ENCODE assay signal across 25 mouse cellular contexts in the genomic region with DNA sequence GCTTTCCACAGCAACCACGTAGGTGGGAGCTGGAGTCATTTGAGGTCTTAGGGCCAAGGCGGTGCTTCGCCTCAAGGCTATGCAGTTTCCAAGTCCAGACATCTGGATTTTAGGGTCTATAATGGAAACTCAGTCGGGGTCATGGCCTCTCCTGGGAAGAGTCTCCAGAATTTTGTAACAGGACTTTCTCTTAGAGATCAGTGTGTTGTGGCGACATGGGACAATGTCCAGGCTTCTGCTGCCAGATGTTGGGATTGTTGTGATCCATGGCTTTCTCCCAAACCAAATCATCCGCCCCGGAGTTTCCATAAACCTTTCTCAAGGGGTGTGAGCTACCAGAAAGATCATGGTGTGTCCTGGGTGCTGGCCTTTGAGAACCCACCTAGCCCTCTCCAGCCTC. TPM values are rescaled to one million over a fixed set of nuclear protein-coding genes. Genes with fewer than 3 reads are reported as not detected.
DNase-seq lines count a peak whose midpoint lies in the region; ATAC-seq lines count a peak whose summit lies in the region.
"Had no signal": no experiment of that assay in that cellular context is flagged by ENCODE, and none has a peak within 500 bp of the region (broad histone marks: within the 10 kb centered on the region; RNA-seq: fewer than 3 reads in every experiment).

No protein-coding gene starts in this region.

- intact Hi-C loops in gastrocnemius, postnatal 36 days (cut with DNase I): no loop called here

- no peak overlapping the region for H3K4me2 ChIP-seq in lung, embryonic 16.5 days (ENCODE audit: low read depth, low read length)
- H3K4me2 ChIP-seq: hindbrain, embryonic 12.5 days; limb, embryonic 13.5 days; lung, embryonic 14.5 days had no signal

- no peaks in the 10 kb centered on the region for H3K9me3 ChIP-seq in lung, embryonic 16.5 days (ENCODE audit: control insufficient read depth, low read length)
- H3K9me3 ChIP-seq: forebrain, embryonic 10.5 days; hindbrain, embryonic 12.5 days; limb, embryonic 13.5 days; midbrain, embryonic 10.5 days had no signal

- DNase-seq in gastrocnemius, adult 18-20 months (ENCODE audit: low spot score): peak; percentile 63
- no peak for DNase-seq in gastrocnemius, postnatal 4 days (ENCODE audit: low spot score in 2 of 2)
- no peak for DNase-seq in lung, postnatal 25 days (ENCODE audit: low spot score)
- DNase-seq in gastrocnemius, postnatal 36 days: peak; percentile 21 to 37
- DNase-seq in skeletal muscle tissue, adult 2 months (ENCODE audit: low read depth, low spot score): peak; percentile 81
- DNase-seq in kidney, postnatal 25 days: no peak
- DNase-seq: cerebellum, adult 9-10 months; kidney, adult 8-10 months; kidney, postnatal 4 days; lung, embryonic 14.5 days; thymus, postnatal 14 days had no signal

- H3K27ac ChIP-seq in lung, embryonic 16.5 days (ENCODE audit: low read length): no peak overlapping the region
- H3K27ac ChIP-seq: forebrain, embryonic 10.5 days; hindbrain, embryonic 12.5 days; limb, embryonic 13.5 days; midbrain, embryonic 10.5 days had no signal

- H3K9ac ChIP-seq in lung, embryonic 16.5 days (ENCODE audit: low read length): no peak overlapping the region
- H3K9ac ChIP-seq: hindbrain, embryonic 12.5 days; limb, embryonic 13.5 days; lung, embryonic 14.5 days had no signal

- no peaks in the 10 kb centered on the region for H3K27me3 ChIP-seq in lung, embryonic 16.5 days (ENCODE audit: control insufficient read depth, insufficient read depth, low read depth, low read length)
- H3K27me3 ChIP-seq: hindbrain, embryonic 12.5 days; limb, embryonic 13.5 days had no signal

- WGBS in lung, embryonic 16.5 days: 67% methylated on average over 7 of the region's 7 CpGs

- no peaks in the 10 kb centered on the region for H3K36me3 ChIP-seq in lung, embryonic 16.5 days (ENCODE audit: control insufficient read depth, insufficient read depth, low read length)
- H3K36me3 ChIP-seq: forebrain, embryonic 10.5 days; hindbrain, embryonic 12.5 days; limb, embryonic 13.5 days; midbrain, embryonic 10.5 days had no signal

- no peak overlapping the region for H3K4me3 ChIP-seq in lung, embryonic 16.5 days (ENCODE audit: low read length)
- H3K4me3 ChIP-seq: forebrain, embryonic 10.5 days; hindbrain, embryonic 12.5 days; limb, embryonic 13.5 days; midbrain, embryonic 10.5 days had no signal

- ATAC-seq in lung, embryonic 16.5 days (ENCODE audit: low read depth): peak; percentile 51
- ATAC-seq: inflammation-experienced regulatory T-cells, adult 6 months had no signal

- no peaks in the 10 kb centered on the region; the same call in 1 of the 2 replicates for H3K4me1 ChIP-seq in lung, embryonic 16.5 days (replicated peaks; ENCODE audit: control insufficient read depth, insufficient read depth, low read length)
- H3K4me1 ChIP-seq: hindbrain, embryonic 12.5 days; limb, embryonic 13.5 days had no signal

RNA-seq across cellular contexts. Expression of a gene that starts 3.6 kb away (rescaled TPM):
- total RNA-seq in gastrocnemius, adult 18-20 months (2021): not detected
- not detected for total RNA-seq in gastrocnemius, postnatal 4 days (2021)
- polyA plus RNA-seq in lung, embryonic 16.5 days (2015; fragmentation: Nextera tagmentation; extraction: Ambion mirVana): 0.55 TPM in 1 of 2 replicates, not detected in the other
- not detected for total RNA-seq in gastrocnemius, postnatal 36 days (2021)
- total RNA-seq: adrenal gland, postnatal 4 days; layer of hippocampus, postnatal 10 days; left cerebral cortex, postnatal 10 days had no signal
- polyA plus RNA-seq: embryonic facial prominence, embryonic 14.5 days; heart, embryonic 14.5 days; inflammation-experienced regulatory T-cells, adult 6 months; lung, embryonic 14.5 days; spleen, adult 2 months had no signal

RNA-seq across cellular contexts. Expression of a gene that starts 5.2 kb away (rescaled TPM):
- under 1 TPM in 1 of 2 experiments, not detected in 1; 0.40 TPM for total RNA-seq in gastrocnemius, adult 18-20 months (2021)
- total RNA-seq in gastrocnemius, postnatal 4 days (2021): not detected
- polyA plus RNA-seq in lung, embryonic 16.5 days (2015; fragmentation: Nextera tagmentation; extraction: Ambion mirVana): not detected in 2 replicates
- not detected for total RNA-seq in gastrocnemius, postnatal 36 days (2021)
- total RNA-seq: adrenal gland, postnatal 4 days; layer of hippocampus, postnatal 10 days; left cerebral cortex, postnatal 10 days had no signal
- polyA plus RNA-seq: embryonic facial prominence, embryonic 14.5 days; heart, embryonic 14.5 days; hindbrain, embryonic 12.5 days; inflammation-experienced regulatory T-cells, adult 6 months; lung, embryonic 14.5 days; spleen, adult 2 months; stomach, embryonic 16.5 days had no signal

RNA-seq across cellular contexts. Expression of a gene that starts 14.0 kb away (rescaled TPM):
- under 1 TPM in 1 of 2 experiments, not detected in 1; 0.09 TPM for total RNA-seq in gastrocnemius, adult 18-20 months (2021)
- under 1 TPM in 1 of 2 experiments, not detected in 1; 0.16 TPM for total RNA-seq in gastrocnemius, postnatal 4 days (2021)
- 0.16 TPM in 1 of 2 replicates, not detected in the other for polyA plus RNA-seq in lung, embryonic 16.5 days (2015; fragmentation: Nextera tagmentation; extraction: Ambion mirVana)
- total RNA-seq in gastrocnemius, postnatal 36 days (2021): not detected
- total RNA-seq: layer of hippocampus, postnatal 10 days; left cerebral cortex, postnatal 10 days had no signal
- polyA plus RNA-seq: embryonic facial prominence, embryonic 14.5 days; forebrain, embryonic 10.5 days; heart, embryonic 14.5 days; hindbrain, embryonic 12.5 days; inflammation-experienced regulatory T-cells, adult 6 months; limb, embryonic 13.5 days; lung, embryonic 14.5 days; midbrain, embryonic 10.5 days; neural tube, embryonic 11.5 days; spleen, adult 2 months had no signal

RNA-seq across cellular contexts. Expression of a gene that starts 30.9 kb away (rescaled TPM):
- not detected for total RNA-seq in gastrocnemius, adult 18-20 months (2021)
- under 1 TPM; 0.31 to 0.59 TPM for total RNA-seq in gastrocnemius, postnatal 4 days (2021)
- polyA plus RNA-seq in lung, embryonic 16.5 days (2015; fragmentation: Nextera tagmentation; extraction: Ambion mirVana): 0.35 and 0.43 TPM in 2 replicates
- total RNA-seq in gastrocnemius, postnatal 36 days (2021): not detected
- total RNA-seq: left cerebral cortex, postnatal 10 days had no signal
- polyA plus RNA-seq: heart, embryonic 14.5 days; inflammation-experienced regulatory T-cells, adult 6 months; midbrain, embryonic 10.5 days; neural tube, embryonic 11.5 days had no signal

RNA-seq across cellular contexts. Expression of a gene that starts 35.9 kb away (rescaled TPM):
- total RNA-seq in gastrocnemius, adult 18-20 months (2021): 1 to 10 TPM; 2.7 to 3.0 TPM
- total RNA-seq in gastrocnemius, postnatal 4 days (2021): 10 to 100 TPM; 10.3 to 10.9 TPM
- polyA plus RNA-seq in lung, embryonic 16.5 days (2015; fragmentation: Nextera tagmentation; extraction: Ambion mirVana): 29.4 and 29.8 TPM in 2 replicates
- 1 to 10 TPM; 2.6 to 2.7 TPM for total RNA-seq in gastrocnemius, postnatal 36 days (2021)

Comparison
In these comparisons a context has a peak if more than half of its experiments do, and no peak if none do; other contexts are left out.
1. DNase-seq: peak in gastrocnemius, adult 18-20 months (single experiment), gastrocnemius, postnatal 36 days (2 of 2) and skeletal muscle tissue, adult 2 months (single experiment); none in gastrocnemius, postnatal 4 days (0 of 2), lung, postnatal 25 days (single experiment) and kidney, postnatal 25 days (0 of 2).